Mouse (Mus musculus): ENCODE results near the gene Thap3. TPM values are rescaled to one million over a fixed set of nuclear protein-coding genes. Genes with fewer than 3 reads are reported as not detected.

Gene Thap3
- polyA plus RNA-seq, 1 experiment = 29.8 TPM

DNA sequence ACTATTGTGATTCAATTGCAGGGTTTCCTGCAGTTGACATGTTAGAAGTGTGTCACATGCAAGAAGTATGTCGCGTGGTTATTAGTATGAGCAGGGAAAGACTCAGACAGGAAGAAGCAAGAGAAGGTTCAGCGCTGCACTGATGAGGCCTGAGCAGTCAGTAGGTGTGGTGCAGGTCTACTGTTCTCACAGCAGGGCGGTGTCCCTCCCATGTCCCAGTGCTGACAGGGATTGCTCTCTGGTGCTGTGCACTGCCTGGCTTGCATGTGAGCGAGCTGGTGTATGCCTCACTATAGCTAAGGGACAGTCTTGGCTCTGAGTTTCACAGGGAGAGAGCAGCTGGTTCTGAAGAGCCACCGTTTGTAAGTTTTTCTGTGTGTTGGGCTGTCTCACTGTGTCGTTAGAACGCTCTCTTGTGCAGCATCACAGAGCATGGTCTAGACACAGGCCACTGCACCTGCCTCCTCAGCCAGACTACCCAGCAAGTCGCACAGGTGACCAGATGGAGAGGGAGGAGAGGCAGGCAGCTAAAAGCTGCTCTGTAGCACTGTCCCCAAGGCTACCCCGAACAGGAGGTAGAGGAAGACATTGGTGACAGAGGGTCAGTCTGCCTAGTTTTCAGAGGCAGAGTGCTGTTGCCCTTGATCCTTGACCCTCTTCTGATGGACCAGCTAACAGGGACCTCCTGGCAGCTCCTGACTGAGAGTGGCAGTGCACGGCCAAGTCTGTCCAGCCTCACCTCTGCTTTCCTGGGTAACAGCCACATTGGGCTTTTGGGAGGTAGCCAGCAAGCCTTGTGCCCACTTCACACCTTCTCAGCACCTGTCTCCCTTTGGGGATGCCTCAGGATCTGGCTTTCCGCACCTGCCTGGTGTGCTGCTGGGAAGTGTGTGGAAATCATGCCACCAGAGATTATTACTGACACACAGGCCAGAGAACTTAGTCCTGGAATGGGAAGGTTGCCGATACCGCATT is 40.0 kb downstream of the Thap3 start:
- peaks cover 15% of the 10 kb centered on the region for H3K4me1 ChIP-seq (ENCODE audit: control insufficient read depth, insufficient read depth, low read length)

DNA sequence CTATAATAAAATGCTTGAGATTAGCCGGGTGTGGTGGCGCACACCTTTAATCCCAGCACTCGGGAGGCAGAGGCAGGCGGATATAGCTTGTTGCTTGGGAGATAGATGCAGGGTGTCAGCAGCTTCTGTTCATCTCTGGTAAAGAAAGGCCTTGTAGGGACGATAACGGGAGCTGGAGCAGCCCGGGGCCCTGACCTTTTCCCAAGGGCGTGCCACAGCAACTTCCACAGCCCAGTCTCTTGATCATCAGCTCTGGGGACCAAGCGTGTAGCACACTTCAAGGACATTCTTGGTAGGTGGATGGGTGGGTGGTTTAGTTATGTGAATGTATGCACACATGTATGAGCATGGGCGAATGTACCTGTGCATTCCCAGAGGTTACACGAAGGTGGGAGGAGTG is 42.6 kb downstream of the Thap3 start:
- TF ChIP-seq CTCF (IDR thresholded peaks at IDR 0.05; ENCODE audit: low read depth, low read length) (no peak), POLR2A (IDR thresholded peaks at IDR 0.05; ENCODE audit: borderline replicate concordance, low read depth, low read length) (no peak)
- Histone ChIP-seq H3K4me1 (ENCODE audit: control insufficient read depth, insufficient read depth, low read length) (peaks cover 17% of the 10 kb centered on the region), H3K27ac (ENCODE audit: insufficient read depth, low read depth, low read length) (no peak overlapping the region), H3K4me3 (ENCODE audit: insufficient read depth, low read length) (no peak overlapping the region)

More for the DNA sequence above, 40.0 kb downstream of the Thap3 start:
- Histone ChIP-seq H3K4me3 (ENCODE audit: insufficient read depth, low read length) (no peak overlapping the region), H3K27ac (ENCODE audit: insufficient read depth, low read depth, low read length) (no peak overlapping the region)
- TF ChIP-seq POLR2A (IDR thresholded peaks at IDR 0.05; ENCODE audit: borderline replicate concordance, low read depth, low read length) (no peak), CTCF (IDR thresholded peaks at IDR 0.05; ENCODE audit: low read depth, low read length) (no peak)

- Histone ChIP-seq H3K4me3 (ENCODE audit: insufficient read depth, low read length) (no peak overlapping the region), H3K27ac (ENCODE audit: insufficient read depth, low read depth, low read length) (no peak overlapping the region), H3K4me1 (ENCODE audit: control insufficient read depth, insufficient read depth, low read length) (peaks cover 17% of the 10 kb centered on the region)
- TF ChIP-seq POLR2A (IDR thresholded peaks at IDR 0.05; ENCODE audit: borderline replicate concordance, low read depth, low read length) (no peak), CTCF (IDR thresholded peaks at IDR 0.05; ENCODE audit: low read depth, low read length) (no peak)
Observed at GRCm38 (mm10) chr4:151938089-151938488, 50.7 kb downstream of the Thap3 start.

DNA sequence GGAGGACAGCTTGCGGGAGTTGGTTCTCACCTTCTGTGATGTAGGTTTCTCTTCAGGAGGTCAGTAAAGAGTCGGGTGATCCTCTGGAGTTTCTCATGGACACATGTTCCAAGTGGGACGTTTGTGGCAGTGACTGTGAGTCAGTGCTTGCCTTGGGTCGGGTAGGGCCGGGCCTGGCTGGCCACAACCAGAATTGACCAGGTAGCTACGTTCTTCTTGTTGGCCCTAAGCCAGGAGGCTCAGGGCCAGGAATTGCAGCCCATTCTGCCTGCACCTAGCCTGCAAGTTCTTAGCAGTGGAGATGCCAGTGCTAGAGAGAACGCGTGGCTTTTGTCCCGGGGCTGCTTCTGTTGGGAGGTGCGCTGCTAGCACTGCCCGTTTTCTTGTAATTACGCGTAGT is 51.4 kb downstream of the Thap3 start:
- Histone ChIP-seq H3K4me1 (ENCODE audit: control insufficient read depth, insufficient read depth, low read length) (peaks cover 20% of the 10 kb centered on the region), H3K4me3 (ENCODE audit: insufficient read depth, low read length) (no peak overlapping the region), H3K27ac (ENCODE audit: insufficient read depth, low read depth, low read length) (no peak overlapping the region)
- no peak for TF ChIP-seq CTCF (IDR thresholded peaks at IDR 0.05; ENCODE audit: low read depth, low read length)
- no peak for TF ChIP-seq POLR2A (IDR thresholded peaks at IDR 0.05; ENCODE audit: borderline replicate concordance, low read depth, low read length)

- H3K4me3 ChIP-seq (ENCODE audit: insufficient read depth, low read length) = peak overlapping the region; percentile 69
- H3K4me1 ChIP-seq (ENCODE audit: control insufficient read depth, insufficient read depth, low read length) = peaks cover 18% of the 10 kb centered on the region
- H3K27ac ChIP-seq (ENCODE audit: insufficient read depth, low read depth, low read length) = no peak overlapping the region
Observed at GRCm38 (mm10) chr4:151934215-151934572, 54.6 kb downstream of the Thap3 start.

DNA sequence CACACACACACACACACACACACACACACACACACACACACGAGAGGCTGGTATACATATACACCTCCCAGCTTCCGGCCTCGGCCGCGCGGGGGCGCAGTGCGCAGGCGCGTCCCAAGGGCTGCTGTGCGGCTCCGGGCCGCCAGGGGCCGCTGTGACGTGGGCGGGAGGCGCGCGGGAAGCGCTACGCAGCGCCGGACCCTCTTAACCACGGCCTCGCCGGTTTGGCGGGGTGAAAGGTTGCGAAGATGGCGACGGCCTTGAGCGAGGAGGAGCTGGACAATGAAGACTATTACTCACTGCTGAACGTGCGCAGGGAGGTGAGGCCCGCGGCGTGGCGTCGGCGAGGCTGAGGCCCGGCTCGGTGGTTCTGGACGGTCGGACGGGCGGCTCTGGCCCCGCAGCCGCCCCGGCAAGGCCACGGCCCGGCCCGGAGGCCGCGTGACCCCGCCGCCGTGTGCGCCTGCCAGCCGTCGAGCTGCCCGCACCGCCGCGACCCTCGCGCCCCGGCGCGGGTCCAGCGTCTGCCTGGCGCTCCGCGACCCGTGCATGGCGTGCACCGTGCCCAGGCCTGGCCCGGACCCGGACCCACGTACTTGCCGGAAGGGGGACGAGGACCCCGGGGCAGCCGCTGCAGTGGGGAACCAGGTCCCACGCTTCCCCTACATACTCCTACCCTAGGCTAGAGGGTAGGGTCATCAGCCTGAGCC is 55.1 kb downstream of the Thap3 start, which contains the start of gene Dnajc11:
Dnajc11 (plus strand) TSS at position 187 of the 710 bp plus-strand sequence.
- Histone ChIP-seq H3K4me1 (ENCODE audit: control insufficient read depth, insufficient read depth, low read length) (peaks cover 18% of the 10 kb centered on the region), H3K4me3 (ENCODE audit: insufficient read depth, low read length) (peak within 1 kb of the TSS; percentile 69), H3K27ac (ENCODE audit: insufficient read depth, low read depth, low read length) (peak within 1 kb of the TSS; percentile 18; the same call in 1 of the 2 replicates)
- TF ChIP-seq POLR2A (IDR thresholded peaks at IDR 0.05; ENCODE audit: borderline replicate concordance, low read depth, low read length) (no peak), CTCF (IDR thresholded peaks at IDR 0.05; ENCODE audit: low read depth, low read length) (peak; percentile 21; the same call in 1 of the 2 replicates)

More at GRCm38 (mm10) chr4:151934215-151934572, 54.6 kb downstream of the Thap3 start:
- TF ChIP-seq POLR2A (IDR thresholded peaks at IDR 0.05; ENCODE audit: borderline replicate concordance, low read depth, low read length) = no peak
- no peak for TF ChIP-seq CTCF (IDR thresholded peaks at IDR 0.05; ENCODE audit: low read depth, low read length)

Other genes with a start within 250 kb of the Thap3 start
- gene Camta1, start 127.1 kb downstream of the Thap3 start, polyA plus RNA-seq (2012; ENCODE audit: insufficient read depth, insufficient read length, missing spikeins) = 26.3 and 40.7 TPM in 2 replicates
- gene Dnajc11, start 55.3 kb downstream of the Thap3 start, polyA plus RNA-seq (2012; ENCODE audit: insufficient read depth, insufficient read length, missing spikeins) = 42.0 and 43.3 TPM in 2 replicates
- 10.1 and 11.0 TPM in 2 replicates for gene Phf13, start 7.3 kb upstream of the Thap3 start, polyA plus RNA-seq (2012; ENCODE audit: insufficient read depth, insufficient read length, missing spikeins)
- gene Klhl21, start 19.8 kb upstream of the Thap3 start, polyA plus RNA-seq (2012; ENCODE audit: insufficient read depth, insufficient read length, missing spikeins) = 11.7 and 13.3 TPM in 2 replicates
- 7.5 and 11.4 TPM in 2 replicates for gene Zbtb48, start 38.7 kb upstream of the Thap3 start, polyA plus RNA-seq (2012; ENCODE audit: insufficient read depth, insufficient read length, missing spikeins)
- not detected in 2 replicates for gene Tas1r1, start 49.6 kb upstream of the Thap3 start, polyA plus RNA-seq (2012; ENCODE audit: insufficient read depth, insufficient read length, missing spikeins)
- gene Nol9, start 50.3 kb upstream of the Thap3 start, polyA plus RNA-seq (2012; ENCODE audit: insufficient read depth, insufficient read length, missing spikeins) = 11.1 and 12.7 TPM in 2 replicates
- 2.6 and 3.0 TPM in 2 replicates for gene Plekhg5, start 83.5 kb upstream of the Thap3 start, polyA plus RNA-seq (2012; ENCODE audit: insufficient read depth, insufficient read length, missing spikeins)
- gene Tnfrsf25, start 126.9 kb upstream of the Thap3 start, polyA plus RNA-seq (2012; ENCODE audit: insufficient read depth, insufficient read length, missing spikeins) = not detected in 2 replicates
- gene Espn, start 163.4 kb upstream of the Thap3 start, polyA plus RNA-seq (2012; ENCODE audit: insufficient read depth, insufficient read length, missing spikeins) = 0.44 and 0.97 TPM in 2 replicates
- gene Hes2, start 169.9 kb upstream of the Thap3 start, polyA plus RNA-seq (2012; ENCODE audit: insufficient read depth, insufficient read length, missing spikeins) = not detected in 2 replicates
- gene Acot7, start 189.1 kb upstream of the Thap3 start, polyA plus RNA-seq (2012; ENCODE audit: insufficient read depth, insufficient read length, missing spikeins) = 39.0 and 46.2 TPM in 2 replicates

Measured in bone marrow macrophage, adult 2 months (primary cell).